Mouse (Mus musculus) ZHBTc4 (cell line): ENCODE measurements around the gene Edn3.

Experiments used
- DNase-seq: peaks from one replicate; pipeline ENCODE4 v3.0.0-alpha.2; 2011; ENCODE audit warnings: low read depth, low spot score

The Edn3 gene

GRCm38 (mm10) chr2:174796998-174797397, 36.6 kb downstream of the Edn3 start:
- DNase-seq, result peak; percentile 77

GRCm38 (mm10) chr2:174797495-174798068, 37.2 kb downstream of the Edn3 start:
- DNase-seq, result peak; percentile 20

- peak; percentile 17 for DNase-seq
Observed at GRCm38 (mm10) chr2:174802453-174802852, 42.0 kb downstream of the Edn3 start.

GRCm38 (mm10) chr2:174803661-174804060, 43.2 kb downstream of the Edn3 start:
- no peak for DNase-seq

GRCm38 (mm10) chr2:174807900-174808299, 47.5 kb downstream of the Edn3 start:
- no peak for DNase-seq

GRCm38 (mm10) chr2:174809296-174809695, 48.9 kb downstream of the Edn3 start:
- no peak for DNase-seq

- DNase-seq, result no peak
Observed at GRCm38 (mm10) chr2:174813306-174813705, 52.9 kb downstream of the Edn3 start.

GRCm38 (mm10) chr2:174816163-174816562, 55.7 kb downstream of the Edn3 start:
- DNase-seq, result no peak

GRCm38 (mm10) chr2:174820286-174820685, 59.9 kb downstream of the Edn3 start:
- no peak for DNase-seq

- no peak for DNase-seq
Observed at GRCm38 (mm10) chr2:174827829-174828228, 67.4 kb downstream of the Edn3 start.

- DNase-seq, result no peak
Observed at GRCm38 (mm10) chr2:174833608-174834007, 73.2 kb downstream of the Edn3 start.
